Mouse (Mus musculus) ovary, adult 18-20 months (tissue): Measurements from ENCODE around the gene Rps2.
"Not testable (repeated sequence)": the region's sequence is repeated elsewhere in the genome, so short reads cannot be mapped to it uniquely, and the experiment has no call there.

Source experiments
- DNase-seq: peaks from one replicate; pipeline ENCODE4 v3.0.0; 2022; ENCODE audit warnings: low spot score, mixed read lengths

Rps2 gene

DNA sequence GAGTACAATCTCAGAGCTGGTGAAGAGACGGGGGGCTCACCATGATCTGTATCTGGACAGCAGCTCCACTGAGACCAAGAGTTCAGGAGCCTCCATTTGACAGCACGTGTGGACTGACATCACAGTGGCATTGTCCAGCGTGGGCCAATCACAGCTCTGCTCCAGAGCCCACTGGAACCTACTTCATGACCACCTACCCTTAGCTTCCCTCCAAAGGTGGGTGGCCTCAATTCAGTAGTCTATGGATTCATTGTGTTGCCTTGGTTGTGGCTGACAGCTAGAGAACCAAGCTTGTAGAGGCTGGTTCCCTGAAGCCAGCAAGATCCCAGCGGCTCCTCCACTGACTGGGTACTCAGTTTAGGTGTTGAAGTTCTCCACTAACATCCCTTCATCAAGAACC lies at the start of gene Rps2, which contains the start of gene Rnf151:
TSS of gene Rps2 (plus strand) at position 174 of the 400 bp plus-strand sequence.
TSS of gene Rnf151 (minus strand) at position 121 of the 400 bp plus-strand sequence.
- no peak for DNase-seq

DNA sequence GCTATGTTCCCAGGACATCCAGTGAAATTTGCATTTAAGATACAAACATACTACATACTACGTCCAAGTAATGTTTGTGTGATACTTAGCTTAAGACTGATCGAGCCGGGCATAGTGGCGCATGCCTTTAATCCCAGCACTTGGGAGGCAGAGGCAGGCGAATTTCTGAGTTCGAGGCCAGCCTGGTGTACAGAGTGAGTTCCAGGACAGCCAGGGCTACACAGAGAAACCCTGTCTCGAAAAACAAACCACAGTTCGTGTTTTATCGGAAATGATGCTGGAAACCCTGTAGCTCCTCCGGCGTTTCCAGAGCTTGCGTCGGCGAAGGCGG lies 48.7 kb upstream of the Rps2 start:
- DNase-seq, result not testable (repeated sequence)

DNA sequence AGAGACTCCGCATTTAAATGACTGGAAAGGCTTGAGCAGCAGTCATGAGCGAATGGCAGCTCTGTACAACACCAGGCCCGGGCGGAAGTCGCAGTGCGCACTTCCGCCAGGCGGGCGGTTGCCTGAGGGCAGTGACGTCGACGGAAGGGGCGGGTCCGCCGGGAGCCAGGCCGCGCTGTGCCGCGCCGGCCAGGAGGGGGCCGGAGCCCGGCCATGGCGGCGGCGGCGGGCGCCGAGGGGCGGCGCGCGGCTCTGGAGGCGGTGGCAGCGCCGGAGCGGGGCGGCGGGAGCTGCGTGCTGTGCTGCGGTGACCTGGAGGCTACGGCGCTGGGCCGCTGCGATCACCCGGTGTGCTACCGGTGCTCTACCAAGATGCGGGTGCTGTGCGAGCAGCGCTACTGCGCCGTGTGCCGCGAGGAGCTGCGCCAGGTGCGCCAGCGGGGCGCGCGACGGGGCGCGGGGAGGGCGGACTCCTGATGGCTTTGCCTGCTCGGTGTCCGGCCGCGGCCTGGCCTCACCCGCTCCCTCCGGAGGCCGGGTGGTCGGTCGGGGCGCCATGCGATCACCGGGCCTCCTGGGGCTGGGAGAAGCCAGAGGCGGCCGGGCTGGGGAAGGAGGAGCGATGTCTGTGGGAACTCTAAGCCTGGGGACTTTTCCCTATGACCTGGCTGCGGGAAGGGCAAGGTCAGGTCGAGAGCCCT lies 48.2 kb upstream of the Rps2 start, which contains the start of gene Zfp598:
TSS of gene Zfp598 (plus strand) at position 143 of the 701 bp plus-strand sequence.
- DNase-seq, result peak; percentile 87

DNA sequence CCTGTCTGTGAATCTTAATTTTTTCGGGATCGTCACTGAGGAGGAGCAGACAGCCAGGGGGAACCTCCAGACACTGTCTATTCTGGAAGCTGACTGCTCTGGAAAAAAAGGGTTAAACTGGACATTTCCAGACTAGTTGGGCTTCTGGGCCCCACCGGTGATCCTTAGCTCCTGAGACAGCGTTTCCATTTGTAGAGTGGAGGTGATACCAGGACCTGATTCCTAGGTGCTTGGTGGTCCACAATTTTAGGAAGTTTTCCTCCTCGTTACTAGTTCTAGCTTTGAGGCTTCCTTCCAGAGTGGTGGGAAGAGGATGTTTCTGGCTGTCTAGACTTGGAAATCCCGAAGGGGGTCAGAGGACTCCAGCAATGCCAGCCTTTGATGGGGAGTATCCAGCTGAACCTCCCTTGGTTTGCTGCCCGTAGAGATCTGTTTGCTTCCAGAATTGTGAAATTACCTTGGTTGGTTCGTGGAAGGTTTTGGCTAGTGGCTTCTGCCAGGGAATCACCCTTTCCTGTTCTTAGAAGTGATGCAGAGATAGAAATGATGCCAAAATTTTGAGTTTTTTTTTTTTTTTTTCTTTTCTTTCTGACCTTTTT lies 47.6 kb upstream of the Rps2 start:
- DNase-seq, result no peak

DNA sequence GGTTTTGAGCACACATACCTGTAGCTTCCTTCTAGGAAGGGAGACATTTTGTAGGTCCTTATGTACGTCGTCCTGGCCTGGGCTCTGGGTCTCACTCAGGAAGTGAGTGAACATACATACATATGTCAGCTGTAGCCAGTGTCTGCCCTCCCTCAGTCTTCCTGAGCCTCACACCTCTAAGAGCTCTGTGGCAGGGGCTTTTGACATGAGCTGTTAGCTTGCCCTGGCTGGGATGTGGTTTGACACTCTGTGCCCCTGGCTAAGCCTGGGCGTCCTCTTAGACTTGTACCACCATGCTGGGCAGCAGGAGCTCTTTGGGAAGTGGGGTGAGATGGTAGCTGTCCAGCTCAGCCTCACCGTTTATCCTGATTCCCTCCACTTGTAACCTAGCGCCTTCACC lies 46.6 kb upstream of the Rps2 start:
- DNase-seq, result no peak

DNA sequence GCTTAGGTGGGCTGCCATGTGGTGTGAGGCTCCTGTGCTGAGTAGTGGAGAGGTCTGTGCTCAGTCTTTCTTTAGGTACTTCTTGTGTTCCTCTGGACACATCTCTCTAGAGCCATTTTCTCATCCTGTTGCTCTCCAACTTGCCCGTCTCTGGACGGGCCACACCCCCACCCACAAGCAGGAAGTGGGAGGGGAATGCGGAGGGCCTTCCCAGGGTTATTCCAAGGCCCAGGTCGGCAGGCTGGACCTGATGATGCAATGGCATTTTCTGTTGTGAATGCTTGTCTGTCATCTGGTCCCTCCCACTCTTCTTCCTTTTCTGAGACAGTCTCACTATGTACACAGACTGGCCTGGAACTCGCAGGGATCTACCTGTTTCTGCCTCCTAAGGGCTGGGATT lies 45.8 kb upstream of the Rps2 start:
- no peak for DNase-seq

DNA sequence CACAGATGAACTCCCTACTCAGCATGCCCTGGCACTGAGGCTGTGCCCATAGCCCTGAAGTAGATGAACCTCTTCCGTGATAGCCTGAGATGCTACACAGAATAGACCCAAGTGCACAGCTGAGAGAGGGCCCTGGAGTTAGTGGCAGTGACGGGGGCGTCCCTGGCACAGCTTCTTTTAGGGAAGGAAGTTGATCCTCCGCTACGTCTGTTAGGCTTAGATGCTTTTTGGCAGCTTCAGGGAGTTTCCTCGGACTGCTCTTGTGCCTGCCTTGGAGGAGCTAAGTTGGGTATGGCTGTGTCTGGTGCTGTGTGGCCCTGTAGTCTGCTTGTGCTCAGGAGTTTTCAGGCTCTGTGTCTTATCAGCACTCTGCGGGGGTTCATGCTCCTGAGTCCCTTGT lies 43.6 kb upstream of the Rps2 start:
- no peak for DNase-seq

DNA sequence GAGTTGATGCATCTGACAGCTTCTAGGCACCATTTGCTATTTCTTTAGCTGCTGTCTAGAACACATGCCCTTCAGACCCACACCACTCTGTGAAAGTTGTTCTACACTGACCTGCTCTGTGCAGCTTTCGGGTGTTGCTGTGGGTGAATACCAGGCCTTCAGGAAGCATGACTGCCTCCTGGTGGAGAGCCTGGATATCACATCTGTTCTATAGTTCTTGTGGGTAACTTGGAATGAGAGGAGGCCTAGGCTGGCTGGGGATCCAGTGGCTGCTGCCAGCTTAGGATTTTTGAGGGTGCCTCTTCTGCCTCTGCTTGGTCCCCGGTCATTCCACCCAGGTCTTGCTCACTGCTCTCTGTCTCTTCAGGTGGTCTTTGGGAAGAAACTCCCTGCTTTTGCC lies 41.7 kb upstream of the Rps2 start:
- DNase-seq, result no peak

DNA sequence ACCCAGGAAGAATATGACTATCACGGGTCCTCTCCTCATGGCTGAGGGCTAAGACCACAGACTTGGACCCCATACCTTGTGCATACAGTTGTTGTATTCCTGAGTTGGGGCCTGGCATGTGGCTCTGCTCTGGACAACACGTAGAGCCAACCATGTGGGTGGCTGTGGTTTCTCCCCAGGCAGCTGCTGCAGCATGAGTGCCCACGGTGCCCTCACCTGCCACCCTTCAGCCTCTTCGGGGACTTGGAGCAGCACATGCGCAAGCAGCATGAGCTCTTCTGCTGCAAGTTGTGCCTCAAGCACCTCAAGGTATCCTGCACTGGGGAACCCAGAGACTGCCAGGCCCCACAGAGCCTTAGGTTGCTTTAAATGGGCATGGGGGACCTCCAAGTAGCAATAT lies 41.0 kb upstream of the Rps2 start:
- no peak for DNase-seq

DNA sequence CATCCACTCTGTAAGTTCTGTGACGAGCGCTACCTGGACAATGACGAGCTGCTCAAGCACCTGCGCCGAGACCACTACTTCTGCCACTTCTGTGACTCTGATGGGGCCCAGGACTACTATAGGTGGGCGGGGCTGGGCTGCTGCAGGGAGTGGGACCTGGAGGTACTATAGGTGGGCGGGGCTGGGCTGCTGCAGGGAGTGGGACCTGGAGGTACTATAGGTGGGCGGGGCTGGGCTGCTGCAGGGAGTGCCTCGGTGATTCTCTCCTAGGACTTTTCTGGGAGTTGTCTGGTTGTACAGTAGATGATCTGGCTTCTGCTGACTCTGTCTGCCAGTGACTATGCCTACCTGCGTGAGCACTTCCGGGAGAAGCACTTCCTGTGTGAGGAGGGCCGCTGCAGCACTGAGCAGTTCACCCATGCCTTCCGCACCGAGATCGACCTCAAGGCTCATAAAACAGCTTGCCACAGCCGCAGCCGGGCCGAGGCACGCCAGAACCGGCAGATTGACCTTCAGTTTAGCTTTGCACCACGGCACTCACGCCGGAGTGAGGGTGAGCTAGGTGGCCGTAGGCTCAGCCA lies 40.3 kb upstream of the Rps2 start:
- no peak for DNase-seq

DNA sequence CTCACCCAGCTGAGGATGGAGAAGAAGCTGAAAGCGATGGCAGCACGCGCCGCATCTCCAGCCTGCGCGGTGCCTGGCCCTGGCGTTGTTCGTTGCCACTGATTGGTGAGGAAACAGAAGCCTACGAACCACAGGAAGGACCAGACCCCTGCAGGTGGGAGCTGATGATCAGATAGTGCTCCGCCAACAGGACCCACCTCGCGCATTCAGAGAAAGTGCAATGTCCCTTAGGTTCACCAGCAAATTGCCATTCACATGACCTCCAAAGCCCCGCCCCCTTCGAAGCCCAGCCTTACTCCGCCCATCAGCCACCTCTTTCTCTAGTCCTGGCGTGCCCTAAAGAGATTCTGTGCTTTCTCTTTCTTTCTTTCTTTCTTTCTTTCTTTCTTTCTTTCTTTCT lies 31.4 kb upstream of the Rps2 start:
- no peak for DNase-seq

DNA sequence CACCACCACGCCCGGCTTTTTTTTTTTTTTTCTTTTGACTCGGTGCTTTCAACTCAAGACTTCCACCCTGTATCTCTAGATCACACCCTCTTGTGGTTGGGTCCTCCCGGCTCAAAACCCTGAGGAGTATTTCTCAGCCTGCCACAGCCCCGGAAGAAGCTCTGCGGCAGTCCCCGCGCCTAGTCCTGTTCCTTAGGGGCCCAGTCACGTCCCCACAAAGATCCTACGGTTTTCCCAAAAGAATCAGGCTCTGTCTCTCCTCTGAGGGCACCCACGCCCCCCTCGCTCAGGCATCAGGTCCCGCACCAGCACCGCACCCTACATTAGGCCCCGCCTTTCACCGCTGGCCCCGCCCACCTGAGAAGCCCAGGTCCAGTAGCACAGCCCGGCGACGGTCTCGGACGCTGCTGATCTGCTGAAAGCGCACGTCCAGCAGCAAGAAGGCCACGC lies 30.7 kb upstream of the Rps2 start:
- DNase-seq, result no peak

DNA sequence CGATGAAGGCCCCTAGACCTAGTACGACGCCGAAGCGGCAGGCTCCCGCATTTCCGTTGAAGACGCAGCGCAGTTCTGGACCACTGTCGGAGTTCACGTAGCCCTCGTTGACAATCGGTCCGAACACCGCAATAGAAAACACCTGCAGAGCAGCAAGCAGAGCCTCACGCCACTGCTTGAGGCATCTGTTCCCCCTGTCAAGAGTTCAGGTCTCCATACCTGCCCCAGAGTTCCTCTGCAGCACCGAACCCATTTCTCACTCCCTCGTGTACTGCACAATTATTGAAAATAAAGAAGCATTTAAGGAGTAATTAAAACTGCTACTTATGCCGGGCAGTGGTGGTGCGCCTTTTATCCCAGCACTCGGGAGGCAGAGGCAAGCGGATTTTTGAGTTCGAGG lies 30.3 kb upstream of the Rps2 start:
- no peak for DNase-seq

DNA sequence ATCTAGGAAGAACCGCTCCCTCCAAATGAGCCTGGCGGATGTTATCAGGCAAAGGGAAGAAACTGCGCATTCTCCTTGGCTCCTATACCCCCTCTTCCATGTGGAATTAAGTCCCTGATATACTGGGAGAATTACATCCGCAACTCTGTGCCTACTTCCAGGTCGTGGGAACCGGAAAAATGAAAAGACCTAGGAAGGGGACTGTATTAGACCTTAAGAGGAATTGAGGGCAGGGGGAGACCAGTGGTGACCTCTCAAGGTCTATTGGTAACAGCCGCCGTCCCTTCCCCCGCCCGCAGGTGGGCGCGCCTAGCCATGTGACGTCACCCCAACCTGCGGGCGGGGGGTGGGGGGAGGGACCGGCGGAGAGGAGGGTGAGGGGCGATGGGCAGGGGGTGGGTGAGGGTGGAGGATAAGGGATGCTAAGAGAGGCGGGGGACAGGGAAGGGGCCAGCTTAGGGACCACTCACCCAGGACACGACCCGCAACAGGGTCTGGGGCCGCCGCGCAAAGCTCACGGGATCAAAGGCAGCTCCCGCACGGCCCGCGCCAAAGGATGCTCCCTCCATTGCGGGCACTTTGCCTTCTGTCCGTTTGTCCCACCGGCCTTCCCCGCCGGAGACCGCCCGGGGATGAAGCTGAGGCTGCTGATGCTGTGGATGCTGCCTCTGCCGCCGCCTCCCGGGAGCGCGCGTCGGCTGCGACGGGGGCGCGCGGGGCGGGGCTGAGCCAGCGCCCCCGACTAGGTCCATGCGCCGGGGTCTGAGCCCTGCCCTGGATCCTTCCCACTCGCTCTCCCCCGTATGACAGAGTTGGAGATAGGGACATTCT lies 28.4 kb upstream of the Rps2 start, which contains the start of gene Syngr3:
TSS of gene Syngr3 (minus strand) at position 705 of the 831 bp plus-strand sequence.
- DNase-seq, result no peak

DNA sequence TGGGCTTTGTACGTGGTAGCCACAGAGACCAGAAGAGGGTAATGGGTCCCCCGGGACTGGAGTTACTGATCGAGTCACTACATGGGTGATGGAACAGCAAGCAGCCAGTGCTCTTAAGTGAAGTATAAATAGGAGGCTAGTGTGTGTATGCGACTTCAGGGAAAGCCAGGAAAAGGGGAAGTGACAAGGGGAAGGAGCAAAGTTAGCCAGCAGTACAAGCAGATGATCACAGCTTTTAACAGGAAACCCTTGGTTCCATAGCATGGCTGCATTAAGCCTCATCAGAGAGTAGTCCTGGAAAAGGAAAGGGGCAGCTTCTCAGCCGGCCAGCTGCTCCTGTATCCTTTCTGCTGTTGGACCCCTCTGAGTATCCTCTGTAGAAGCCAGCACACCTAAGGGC lies 25.5 kb upstream of the Rps2 start:
- DNase-seq, result no peak

DNA sequence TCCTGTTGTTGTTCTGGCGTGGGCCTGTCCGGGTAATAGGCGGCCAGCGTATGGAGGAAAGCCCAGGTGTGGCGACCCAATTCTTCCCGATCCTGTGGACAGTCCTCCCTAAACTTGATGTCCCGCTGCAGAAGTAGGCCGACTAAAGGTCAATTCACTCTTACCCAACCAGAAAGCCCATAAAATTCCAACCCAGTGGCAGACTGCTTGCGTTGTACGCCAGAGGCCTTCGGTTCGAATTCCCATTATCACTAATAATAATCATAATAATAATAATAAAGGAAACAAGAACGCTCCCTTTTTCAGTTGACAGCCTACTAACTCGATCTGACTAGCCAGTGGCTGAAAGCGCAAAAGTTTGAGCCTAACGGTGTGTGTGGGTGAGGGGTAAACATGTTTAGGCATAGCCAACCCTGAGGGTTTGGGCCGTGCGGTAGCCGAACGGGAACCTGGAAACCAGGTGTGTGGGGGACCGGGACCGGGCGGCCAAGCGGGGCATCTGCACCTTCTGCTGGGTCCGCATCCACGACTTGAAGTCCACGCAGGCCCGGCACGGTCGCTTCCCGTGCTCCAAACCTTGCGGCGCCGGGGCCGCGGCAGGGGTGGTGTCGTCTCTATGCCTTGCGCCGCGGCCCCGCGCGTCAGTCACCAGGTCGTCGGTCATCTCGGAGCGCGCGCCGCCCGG lies 22.4 kb upstream of the Rps2 start:
- no peak for DNase-seq

DNA sequence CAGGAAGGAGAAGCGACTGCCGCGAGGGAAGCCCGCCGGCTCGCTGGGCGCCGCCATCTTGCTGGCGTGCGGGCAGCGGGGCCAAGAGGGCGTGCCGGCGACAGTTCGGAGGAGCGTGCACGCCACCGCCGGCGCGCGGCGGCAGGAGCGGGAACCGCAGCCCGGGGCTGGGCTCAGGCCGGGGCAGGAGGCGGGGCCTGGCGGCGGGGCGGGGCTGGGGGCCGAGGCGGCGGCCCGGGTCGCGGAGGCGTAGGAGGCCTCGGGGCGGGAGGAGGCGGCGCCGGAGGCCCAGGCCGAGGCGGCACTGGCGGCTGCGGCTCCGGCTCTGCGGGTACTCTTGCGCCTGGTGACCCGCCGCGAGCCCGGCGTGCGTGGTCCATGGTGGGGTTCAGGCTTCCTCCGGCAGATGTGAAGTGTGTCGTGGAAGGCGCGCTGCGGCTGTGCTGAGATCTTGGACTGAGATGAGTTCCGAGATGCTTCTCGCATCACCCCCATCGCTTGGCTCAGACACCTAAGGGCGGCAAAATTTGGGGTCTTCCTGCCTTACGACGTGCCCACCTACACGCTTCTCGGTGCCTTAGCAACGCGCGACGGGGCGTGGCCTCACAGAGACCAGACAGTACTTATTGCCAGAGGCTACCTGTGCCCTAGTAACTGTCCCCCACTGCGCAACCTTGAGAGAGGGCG lies 21.8 kb upstream of the Rps2 start, which contains the start of the genes Gfer and Noxo1:
TSS of gene Gfer (minus strand) at position 146 of the 687 bp plus-strand sequence.
TSS of gene Noxo1 (plus strand) at position 224 of the 687 bp plus-strand sequence.
- DNase-seq, result peak; percentile 85

DNA sequence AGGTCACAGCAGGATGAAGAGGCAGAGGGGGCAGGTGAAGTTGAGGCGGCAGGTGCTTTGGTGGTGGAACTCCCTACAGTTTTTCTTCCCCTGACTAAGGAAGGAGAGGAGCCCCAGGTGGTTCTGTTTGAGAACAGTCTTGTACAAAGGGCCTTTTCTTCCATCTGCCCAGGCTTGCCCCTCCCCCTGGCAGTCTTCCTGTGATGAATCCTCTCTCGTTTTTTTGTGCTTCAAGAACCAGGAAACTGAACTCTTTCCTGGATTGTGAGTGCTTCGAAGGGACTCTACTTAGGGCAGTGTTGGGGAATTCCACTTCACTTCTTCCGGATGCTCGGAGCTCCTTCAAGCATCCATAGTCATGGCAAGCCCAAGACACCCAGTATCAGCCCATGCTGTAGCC lies 19.9 kb upstream of the Rps2 start:
- no peak for DNase-seq

DNA sequence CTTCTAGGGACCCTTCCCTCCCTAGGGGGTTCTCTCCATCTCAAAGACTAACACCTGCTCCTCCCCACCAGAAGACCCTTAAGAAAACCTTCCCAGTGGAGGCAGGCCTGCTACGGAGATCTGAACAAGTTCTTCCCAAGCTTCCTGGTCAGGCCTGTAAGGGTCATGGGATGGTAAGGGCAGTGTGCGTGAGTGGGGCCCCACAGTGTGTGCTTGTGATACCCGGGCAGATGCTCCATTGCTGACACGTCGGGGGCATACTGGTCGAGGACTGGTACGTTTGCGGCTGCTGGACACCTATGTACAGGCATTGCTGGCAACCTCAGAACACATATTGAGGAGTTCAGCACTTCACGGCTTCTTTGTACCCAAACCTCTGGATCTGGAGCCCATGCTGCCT lies 19.2 kb upstream of the Rps2 start:
- no peak for DNase-seq

DNA sequence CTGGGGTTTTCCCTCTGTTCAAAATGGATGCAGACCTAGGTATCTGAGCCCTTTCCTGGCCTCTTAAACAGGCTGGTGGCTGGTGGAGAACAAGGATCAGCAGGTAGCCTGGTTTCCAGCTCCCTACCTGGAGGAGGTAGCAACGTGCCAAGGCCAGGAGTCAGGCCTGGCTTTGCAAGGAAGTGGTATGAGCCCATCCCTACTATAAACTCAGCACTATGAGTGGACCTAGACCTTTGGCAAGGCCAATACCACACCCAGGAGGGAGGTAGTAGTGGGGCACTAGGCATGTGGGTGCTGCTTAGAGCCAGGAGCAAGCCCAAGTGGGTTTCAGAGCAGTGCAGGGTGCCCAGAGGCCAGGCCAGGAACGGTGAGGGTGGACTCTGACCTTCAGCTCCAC lies 18.4 kb upstream of the Rps2 start:
- DNase-seq, result no peak

DNA sequence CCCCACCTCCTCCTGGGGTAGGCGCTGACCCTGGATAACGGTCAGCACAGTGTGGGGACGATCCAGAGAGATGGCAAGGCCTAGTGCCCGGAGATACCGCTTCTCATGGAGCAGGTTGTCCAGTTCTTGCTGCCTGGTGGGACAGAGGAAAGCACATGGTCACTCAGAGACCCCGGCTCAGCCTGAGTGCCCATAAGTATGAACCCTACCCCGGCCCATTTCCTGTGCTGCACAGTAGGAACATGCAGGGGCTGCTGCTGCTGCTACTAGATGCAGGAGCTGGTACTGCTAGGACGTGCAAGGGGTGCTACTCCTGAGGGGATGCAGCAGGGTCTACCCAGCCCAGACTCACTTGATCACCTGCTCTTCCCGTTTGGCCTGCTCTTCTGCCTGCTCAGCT lies 16.7 kb upstream of the Rps2 start:
- no peak for DNase-seq
